Mouse (Mus musculus) spleen, adult 18-20 months (tissue): ENCODE measurements around the gene Cmpk1.
A peak's percentile ranks its signal among the peaks of the same experiment; 100 is the strongest.

Experiments
- DNase-seq, 2 experiments: peaks; one replicate each; pipeline ENCODE4 v3.0.0; 2022; ENCODE audit warnings: mixed read lengths in 2 of 2

Gene Cmpk1

GRCm38 (mm10) chr4:114942583-114942982, 44.5 kb downstream of the Cmpk1 start:
- DNase-seq, result no peak

GRCm38 (mm10) chr4:114942112-114942511, 44.9 kb downstream of the Cmpk1 start:
- DNase-seq, result no peak

- no peak for DNase-seq
Measured at GRCm38 (mm10) chr4:114941311-114941710, 45.7 kb downstream of the Cmpk1 start.

GRCm38 (mm10) chr4:114938248-114938647, 48.8 kb downstream of the Cmpk1 start:
- no peak for DNase-seq

GRCm38 (mm10) chr4:114937459-114938047, 49.5 kb downstream of the Cmpk1 start:
- no peak for DNase-seq

GRCm38 (mm10) chr4:114934188-114934587, 52.9 kb downstream of the Cmpk1 start:
- DNase-seq, result no peak

- no peak for DNase-seq
Measured at GRCm38 (mm10) chr4:114932747-114933146, 54.3 kb downstream of the Cmpk1 start.

GRCm38 (mm10) chr4:114929155-114929554, 57.9 kb downstream of the Cmpk1 start:
- DNase-seq, result no peak

GRCm38 (mm10) chr4:114925917-114926312, 61.1 kb downstream of the Cmpk1 start, which contains the start of gene Foxe3:
Gene Foxe3, minus strand, starts transcription at chr4:114926013.
- no peak for DNase-seq

- peak in 1 of 2 experiments; percentile 19 for DNase-seq
Measured at GRCm38 (mm10) chr4:114924971-114925916, 61.8 kb downstream of the Cmpk1 start.

- DNase-seq, result peak; percentile 16 to 57
Measured at GRCm38 (mm10) chr4:114917091-114917490, 70.0 kb downstream of the Cmpk1 start.

- DNase-seq, result no peak
Measured at GRCm38 (mm10) chr4:114916056-114916455, 71.0 kb downstream of the Cmpk1 start.

- DNase-seq, result no peak
Measured at GRCm38 (mm10) chr4:114913594-114913962, 73.5 kb downstream of the Cmpk1 start.

GRCm38 (mm10) chr4:114912705-114913593, 74.1 kb downstream of the Cmpk1 start:
- DNase-seq, result no peak

GRCm38 (mm10) chr4:114909602-114910484, 77.2 kb downstream of the Cmpk1 start:
- DNase-seq, result peak in 1 of 2 experiments; percentile 54
